Mouse (Mus musculus) embryo, embryonic 9.5 days (tissue): ENCODE data around the gene Trappc4.
"Not testable (repeated sequence)": the region's sequence is repeated elsewhere in the genome, so short reads cannot be mapped to it uniquely, and the experiment has no call there.

Experiments
- DNase-seq: peaks from one replicate; pipeline ENCODE4 v3.0.0-alpha.2; 2017; ENCODE audit errors: extremely low spot score

The Trappc4 gene

DNA sequence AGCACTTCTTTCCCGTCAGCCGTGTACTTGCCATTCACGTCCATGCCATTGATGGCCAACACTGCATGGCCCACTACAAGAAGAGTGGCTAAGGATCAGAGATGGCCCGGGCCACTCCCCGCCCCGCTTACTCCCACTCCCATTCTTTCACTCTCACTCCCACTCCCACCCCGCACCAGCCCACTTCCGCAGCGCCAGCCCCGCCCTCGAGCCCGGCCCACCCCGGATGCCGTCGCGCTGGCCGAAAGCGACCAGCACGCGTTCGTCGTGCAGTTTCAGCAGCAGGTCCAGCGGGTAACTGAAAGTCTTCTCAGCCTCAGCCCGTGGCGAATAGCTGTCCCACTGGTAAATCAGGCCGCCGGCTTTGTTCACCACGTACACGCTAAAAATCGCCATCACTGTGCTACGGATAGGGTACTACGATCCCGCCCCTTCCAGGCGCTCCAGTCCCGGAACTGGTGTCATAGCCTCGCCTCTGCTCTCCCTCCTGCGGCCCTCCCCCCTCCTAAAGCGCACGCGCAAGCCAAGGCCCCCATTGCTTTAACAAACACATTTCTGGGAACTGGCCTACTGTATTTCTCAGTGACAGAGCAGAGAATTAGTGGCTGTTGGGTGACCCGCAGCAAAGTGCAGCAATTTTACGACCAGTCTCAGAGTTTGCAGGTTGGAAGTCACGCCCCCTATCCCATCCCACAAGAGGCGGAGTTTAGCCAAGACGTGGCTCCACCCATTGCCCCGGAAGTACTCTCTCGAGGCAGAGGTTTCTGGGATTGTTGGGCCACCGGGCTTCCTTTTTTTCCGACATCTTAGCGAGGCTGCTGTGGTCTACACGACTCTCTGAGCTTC, at the start of gene Trappc4, which contains the start of gene Rps25:
Gene Trappc4 (minus strand): TSS at position 695 of the 846 bp plus-strand sequence.
Gene Rps25 (plus strand): TSS at position 234 of the 846 bp plus-strand sequence.
- peak; percentile 97 for DNase-seq

DNA sequence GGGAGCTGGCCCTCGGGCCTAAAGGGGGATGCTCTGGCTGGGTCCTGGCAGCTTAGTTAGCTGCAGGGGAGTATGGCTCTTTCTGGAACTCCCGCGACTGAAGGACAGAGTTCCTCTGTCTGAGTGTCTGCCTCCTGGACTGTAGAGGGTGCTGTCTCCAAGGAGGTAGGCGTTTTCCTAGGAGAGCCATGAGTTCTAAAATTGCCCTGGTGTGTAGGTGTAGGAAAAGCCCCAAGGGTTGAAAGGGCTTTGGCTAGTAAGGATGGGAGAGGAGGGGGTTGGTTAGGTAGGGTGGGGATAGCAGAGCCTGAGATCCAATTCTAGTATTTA, 47.5 kb upstream of the Trappc4 start, which contains the start of gene Upk2:
Gene Upk2 (minus strand): TSS at position 86 of the 330 bp plus-strand sequence.
- DNase-seq: no peak

- peak; percentile 82 for DNase-seq
These were observed 46.9 kb upstream of the Trappc4 start for GRCm38 (mm10) chr9:44454132-44454890.

DNA sequence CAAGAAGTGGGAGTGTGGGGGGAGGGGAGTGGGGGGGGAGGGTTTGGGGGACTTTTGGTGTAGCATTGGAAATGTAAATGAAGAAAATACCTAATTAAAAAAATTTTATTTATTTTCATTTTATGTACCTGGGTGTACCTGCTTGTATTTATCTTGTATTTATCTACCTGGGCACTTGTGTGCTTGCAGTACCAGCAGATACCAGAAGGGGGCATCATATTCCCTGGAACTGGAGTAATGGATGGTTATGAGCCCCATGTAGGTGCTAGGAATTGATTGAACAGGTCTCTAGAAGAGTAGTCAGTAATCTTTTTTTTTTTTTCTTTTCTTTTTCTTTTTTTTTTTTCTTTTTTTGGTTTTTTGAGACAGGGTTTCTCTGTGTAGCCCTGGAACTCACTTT, 43.0 kb upstream of the Trappc4 start:
- no peak for DNase-seq

- not testable (repeated sequence) for DNase-seq
These were observed 37.1 kb upstream of the Trappc4 start for GRCm38 (mm10) chr9:44444402-44445025.

DNA sequence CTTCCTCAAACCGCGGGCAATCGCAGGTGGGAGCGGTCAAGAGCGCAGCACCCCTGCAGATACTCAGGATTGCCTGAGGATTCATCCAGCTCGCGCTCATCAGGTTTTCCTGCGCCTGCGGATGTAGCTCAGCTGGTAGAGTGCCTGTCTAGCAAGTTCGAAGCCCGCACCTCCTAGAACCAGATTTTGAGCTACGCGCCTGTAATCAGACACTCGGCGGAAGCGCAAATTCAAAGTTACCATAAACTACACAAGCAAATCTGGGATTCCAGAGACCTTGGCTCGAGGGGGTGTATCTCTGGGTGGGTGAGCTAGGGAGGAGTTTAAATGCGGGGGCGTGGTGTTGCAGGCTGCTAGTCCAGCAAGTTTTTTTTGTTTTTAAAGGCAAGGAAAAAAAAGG, 33.6 kb upstream of the Trappc4 start, which contains the start of gene Foxr1:
Gene Foxr1 (minus strand): TSS at position 176 of the 400 bp plus-strand sequence.
- DNase-seq: no peak

- no peak for DNase-seq
These were observed 28.3 kb upstream of the Trappc4 start for GRCm38 (mm10) chr9:44435747-44436146.

- no peak for DNase-seq
These were observed 25.3 kb upstream of the Trappc4 start for GRCm38 (mm10) chr9:44432577-44433185.

DNA sequence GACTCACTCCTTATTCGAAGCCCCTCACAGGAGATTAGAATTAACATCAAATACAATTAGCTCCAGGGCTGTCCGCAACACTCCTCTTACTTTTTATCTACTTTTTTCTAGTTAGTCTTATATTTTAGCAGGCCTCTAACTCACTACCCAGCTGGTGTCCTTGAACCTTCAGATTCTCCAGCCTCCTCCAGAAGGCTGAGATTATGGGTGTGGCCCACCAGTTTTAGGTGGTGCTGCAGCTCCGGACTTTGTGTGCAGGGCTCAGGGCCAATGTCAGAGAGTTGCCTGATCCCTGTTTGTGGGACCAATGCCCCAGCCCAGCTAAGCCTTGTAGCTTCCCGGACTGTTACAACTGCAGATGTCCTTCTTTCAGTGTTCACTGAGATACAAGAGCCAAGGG, 16.2 kb upstream of the Trappc4 start:
- no peak for DNase-seq

DNA sequence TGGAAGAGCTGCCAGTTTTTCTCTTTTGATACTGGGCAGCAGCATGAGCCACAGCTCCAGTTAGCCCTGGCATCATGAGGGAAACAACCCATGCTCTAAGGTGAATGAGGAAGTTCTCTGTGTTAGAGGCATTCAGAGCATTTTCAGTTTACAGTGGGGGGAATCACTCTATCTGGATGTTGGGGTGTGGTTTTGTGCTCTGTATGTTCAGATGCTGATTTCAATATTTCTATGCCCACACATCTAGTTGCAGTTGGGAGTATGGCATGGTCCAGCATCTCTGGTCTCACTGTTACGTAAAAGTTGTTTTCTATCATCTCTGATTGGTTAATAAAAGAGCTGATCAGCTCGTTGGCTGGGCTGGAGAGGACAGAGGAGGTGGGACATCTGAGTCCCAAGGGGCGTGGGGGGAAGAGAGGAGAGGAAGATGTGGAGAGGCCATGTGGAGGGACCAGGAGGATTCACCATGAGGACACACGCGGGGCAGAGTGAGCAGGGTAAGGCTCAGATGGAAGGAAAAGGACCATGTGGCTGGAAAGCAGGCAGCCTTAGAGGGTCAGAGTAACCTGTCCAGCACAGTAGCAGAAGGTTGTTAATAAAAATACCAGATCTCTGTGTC, 13.0 kb upstream of the Trappc4 start:
- no peak for DNase-seq

DNA sequence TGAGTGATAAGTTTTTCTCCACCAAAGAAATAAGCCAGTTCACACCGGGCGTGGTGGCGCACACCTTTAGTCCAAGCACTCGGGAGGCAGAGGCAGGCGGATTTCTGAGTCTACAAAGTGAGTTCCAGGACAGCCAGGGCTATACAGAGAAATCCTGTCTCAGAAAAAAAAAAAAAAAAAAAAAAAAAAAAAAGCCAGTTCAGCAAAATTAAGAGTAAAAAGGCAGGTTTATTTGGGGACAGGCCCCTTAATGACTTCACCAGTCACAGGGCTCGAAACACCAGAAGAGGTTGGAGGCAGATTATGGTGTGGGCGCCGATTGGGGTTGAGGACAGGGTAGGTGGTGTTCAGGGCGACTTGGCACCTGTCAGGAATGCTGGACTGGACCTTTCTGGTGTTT, 12.3 kb upstream of the Trappc4 start:
- DNase-seq: not testable (repeated sequence)

DNA sequence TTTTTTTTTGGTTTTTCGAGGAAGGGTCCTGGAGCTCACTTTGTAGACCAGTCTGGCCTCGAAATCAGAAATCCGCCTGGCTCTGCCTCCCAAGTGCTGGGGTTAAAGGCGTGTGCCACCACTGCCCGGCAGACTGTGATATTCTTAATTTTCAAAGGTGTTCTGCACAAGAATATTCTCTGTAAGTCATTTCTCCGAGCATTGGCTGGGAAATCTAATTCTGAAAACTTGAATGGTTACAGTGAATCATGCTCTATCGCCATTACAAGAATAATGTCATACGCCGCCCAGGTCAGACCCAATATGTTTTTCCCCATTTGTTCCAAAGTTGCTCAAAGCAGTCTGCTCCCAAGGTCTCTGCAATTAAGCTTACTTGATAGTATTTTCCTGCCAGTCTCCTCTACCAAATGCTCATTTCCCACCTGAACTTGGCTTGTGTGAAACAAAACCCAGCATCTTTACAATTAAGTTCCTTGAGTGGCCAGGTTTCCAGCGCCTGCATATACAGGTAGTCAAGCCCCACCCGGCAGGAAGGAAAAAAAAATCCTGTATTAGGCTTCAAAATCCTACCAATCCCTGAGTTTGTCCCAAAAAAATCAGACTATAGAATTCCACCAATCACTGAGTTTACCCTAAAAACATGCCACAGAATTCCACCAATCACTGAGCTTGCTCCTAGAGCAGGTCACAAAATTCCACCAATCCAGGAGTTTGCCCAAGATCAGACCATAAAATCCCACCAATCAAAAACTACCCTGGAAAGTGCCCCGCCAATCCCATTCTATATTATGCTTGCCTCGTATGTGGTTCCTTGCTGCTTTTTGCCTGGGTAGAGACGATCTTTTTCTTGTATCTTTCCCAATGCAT, 11.4 kb upstream of the Trappc4 start, which contains the start of gene Ccdc84:
Gene Ccdc84 (minus strand): TSS at position 51 of the 867 bp plus-strand sequence.
- no peak for DNase-seq

GRCm38 (mm10) chr9:44417892-44418363, 10.5 kb upstream of the Trappc4 start:
- DNase-seq: peak; percentile 94

GRCm38 (mm10) chr9:44417156-44417891, 9.9 kb upstream of the Trappc4 start:
- DNase-seq: no peak

DNA sequence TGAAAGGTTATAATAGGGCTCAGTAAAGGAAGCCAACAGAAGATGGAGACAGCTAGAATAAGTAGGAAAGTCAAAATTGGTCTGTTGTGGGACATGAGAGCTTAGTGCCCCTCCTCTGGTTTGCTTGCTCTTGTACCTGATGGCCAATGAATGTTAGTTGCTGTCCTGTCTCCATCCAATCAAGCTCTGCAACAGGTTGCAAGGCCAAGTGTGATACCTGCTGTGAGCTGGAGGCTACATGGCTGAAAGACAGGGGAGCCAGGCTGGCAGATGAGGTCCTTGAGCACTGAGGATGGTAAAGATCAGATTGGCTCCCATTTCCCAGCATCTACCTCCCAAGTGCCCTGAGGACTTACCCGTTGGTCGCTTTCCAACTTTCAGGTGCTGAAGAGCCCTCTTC, 5.4 kb upstream of the Trappc4 start:
- no peak for DNase-seq

- DNase-seq: no peak
These were observed 4.9 kb upstream of the Trappc4 start for GRCm38 (mm10) chr9:44412306-44412705.

DNA sequence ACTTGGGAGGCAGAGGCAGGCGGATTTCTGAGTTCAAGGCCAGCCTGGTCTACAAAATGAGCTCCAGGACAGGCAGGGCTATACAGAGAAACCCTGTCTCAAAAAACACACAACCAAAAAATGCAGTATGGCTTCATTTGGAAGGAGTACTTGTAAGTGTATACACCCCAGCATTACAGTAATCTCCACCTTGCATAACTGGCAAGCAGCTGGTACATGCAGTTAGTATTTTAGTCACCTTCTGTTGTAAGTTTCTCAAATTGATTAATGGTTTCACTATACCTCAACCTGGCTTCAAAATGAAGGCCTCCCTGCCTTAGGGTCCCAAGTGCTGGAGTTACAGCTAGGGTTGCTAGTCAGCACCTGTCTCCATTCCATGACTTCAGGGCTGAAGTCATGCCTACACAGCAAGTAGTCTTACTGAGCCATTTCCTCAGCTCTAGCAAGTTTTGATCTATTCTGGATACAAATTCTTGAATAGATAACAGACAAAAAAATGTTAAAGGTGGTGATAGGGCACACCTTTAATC, 4.3 kb upstream of the Trappc4 start:
- DNase-seq: no peak

DNA sequence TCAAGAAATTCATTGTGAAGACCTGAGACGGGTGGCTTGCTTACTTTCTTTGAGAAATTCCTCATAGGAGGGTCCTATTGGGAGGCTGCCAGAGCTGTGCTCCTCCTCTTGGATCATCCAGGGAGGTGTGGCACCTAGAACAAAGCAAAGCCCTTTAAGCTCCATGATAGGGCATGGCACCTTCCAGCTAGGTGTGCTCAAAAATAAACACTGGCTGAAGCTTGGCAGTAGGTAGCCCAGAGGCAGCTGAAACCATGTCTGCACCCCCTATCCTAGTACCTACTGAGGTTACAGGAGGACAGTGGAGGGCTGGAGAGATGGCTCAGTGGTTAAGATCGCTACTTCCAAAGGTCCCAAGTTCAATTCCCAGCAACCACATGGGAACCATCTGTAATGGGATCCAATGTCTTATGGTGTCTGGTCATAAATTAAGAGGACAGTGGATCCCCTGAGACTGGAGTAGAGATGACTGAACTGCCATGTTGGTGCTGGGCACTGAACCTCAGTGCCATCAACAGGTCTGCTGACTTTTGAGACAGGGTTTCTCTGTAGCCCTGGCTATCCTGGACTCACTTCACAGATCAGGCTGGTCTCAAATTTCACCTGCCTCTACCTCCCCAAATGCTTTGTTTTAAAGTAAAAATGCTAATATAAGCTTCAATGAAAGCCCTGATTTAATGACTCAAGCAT, 3.4 kb upstream of the Trappc4 start:
- DNase-seq: no peak

DNA sequence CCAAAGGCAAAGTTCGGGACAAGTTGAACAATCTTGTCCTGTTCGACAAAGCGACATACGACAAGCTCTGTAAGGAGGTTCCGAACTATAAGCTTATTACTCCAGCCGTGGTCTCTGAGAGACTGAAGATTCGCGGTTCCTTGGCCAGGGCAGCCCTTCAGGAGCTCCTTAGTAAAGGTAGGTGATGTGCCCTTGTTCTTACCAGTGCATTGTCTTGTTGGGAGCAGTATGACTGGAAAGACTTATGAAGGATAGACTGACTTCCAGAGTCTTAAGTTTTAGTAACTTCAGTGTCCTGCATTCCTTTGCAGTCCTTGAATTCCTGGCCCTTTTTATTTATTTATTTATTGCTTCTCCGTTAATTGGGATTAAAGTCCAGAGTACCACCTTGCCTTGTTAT, 1.3 kb upstream of the Trappc4 start:
- DNase-seq: not testable (repeated sequence)
